Mouse (Mus musculus): ENCODE data around the gene Trp53bp2. TPM values are rescaled to one million over a fixed set of nuclear protein-coding genes. Genes with fewer than 3 reads are reported as not detected.

Trp53bp2 gene
- total and polyA plus RNA-seq, 2 experiments from 2014 or later: 11.2 to 20.8 TPM

GRCm38 (mm10) chr1:182381327-182381726, 27.6 kb upstream of the Trp53bp2 start:
- DNase-seq (ENCODE audit: low spot score): no peak
- ATAC-seq: no peak
- Histone ChIP-seq H3K9me3 (ENCODE audit: low read length) (no peaks in the 10 kb centered on the region), H3K9ac (replicated peaks; ENCODE audit: low read length) (no peak overlapping the region), H3K27me3 (ENCODE audit: insufficient read depth, low read length) (no peaks in the 10 kb centered on the region), H3K4me1 (ENCODE audit: insufficient read depth, low read length) (0 out of 2 replicates have a peak, but pooled peaks cover under 1% of the 10 kb centered on the region), H3K4me2 (ENCODE audit: low read depth, low read length) (no peak overlapping the region), H3K27ac (no peak overlapping the region), H3K4me3 (ENCODE audit: low read length) (no peak overlapping the region), H3K36me3 (ENCODE audit: insufficient read depth, low read length) (no peaks in the 10 kb centered on the region)
- 0 out of 2 replicates have a peak, but pooled peaks have one; percentile 15 for TF ChIP-seq CTCF (IDR thresholded peaks at IDR 0.05; ENCODE audit: low read depth)
- 88% methylated on average over 3 of the region's 3 CpGs for WGBS

GRCm38 (mm10) chr1:182383096-182383495, 25.9 kb upstream of the Trp53bp2 start:
- Histone ChIP-seq H3K4me1 (ENCODE audit: insufficient read depth, low read length) (no peaks in the 10 kb centered on the region), H3K9me3 (ENCODE audit: low read length) (no peaks in the 10 kb centered on the region), H3K4me3 (ENCODE audit: low read length) (no peak overlapping the region), H3K9ac (replicated peaks; ENCODE audit: low read length) (no peak overlapping the region), H3K36me3 (ENCODE audit: insufficient read depth, low read length) (no peaks in the 10 kb centered on the region), H3K4me2 (ENCODE audit: low read depth, low read length) (no peak overlapping the region), H3K27me3 (ENCODE audit: insufficient read depth, low read length) (no peaks in the 10 kb centered on the region), H3K27ac (no peak overlapping the region)
- no peak for DNase-seq (ENCODE audit: low spot score)
- ATAC-seq: no peak
- TF ChIP-seq CTCF (IDR thresholded peaks at IDR 0.05; ENCODE audit: low read depth): no peak
- 44% methylated on average over 9 of the region's 9 CpGs for WGBS

DNA sequence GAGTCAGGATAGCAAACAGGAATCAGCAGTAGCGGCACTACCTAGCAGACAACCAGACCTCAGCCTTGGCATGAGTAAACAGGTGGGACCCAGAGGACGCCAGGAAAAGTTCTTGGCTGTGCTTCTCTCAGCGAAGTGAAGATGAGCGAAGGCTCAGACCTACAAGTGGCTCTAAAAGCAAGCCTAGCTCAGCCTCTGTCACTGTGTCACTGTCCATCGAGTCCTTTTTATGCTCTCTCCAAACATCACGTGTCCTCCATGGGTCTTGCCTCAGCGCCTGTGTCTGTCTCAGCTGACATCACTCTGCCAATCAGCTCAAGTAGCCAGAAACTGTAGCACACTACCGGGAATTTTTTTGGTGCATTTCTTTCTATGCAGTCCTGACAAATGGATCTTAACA, 22.5 kb upstream of the Trp53bp2 start:
- Histone ChIP-seq H3K4me2 (ENCODE audit: low read depth, low read length) (no peak overlapping the region), H3K9me3 (ENCODE audit: low read length) (no peaks in the 10 kb centered on the region), H3K27ac (no peak overlapping the region), H3K27me3 (ENCODE audit: insufficient read depth, low read length) (no peaks in the 10 kb centered on the region), H3K4me3 (ENCODE audit: low read length) (no peak overlapping the region), H3K9ac (replicated peaks; ENCODE audit: low read length) (no peak overlapping the region), H3K4me1 (ENCODE audit: insufficient read depth, low read length) (no peaks in the 10 kb centered on the region; the same call in 1 of the 2 replicates), H3K36me3 (ENCODE audit: insufficient read depth, low read length) (no peaks in the 10 kb centered on the region)
- ATAC-seq: no peak
- 91% methylated on average over 8 of the region's 8 CpGs for WGBS
- no peak for DNase-seq (ENCODE audit: low spot score)
- TF ChIP-seq CTCF (IDR thresholded peaks at IDR 0.05; ENCODE audit: low read depth): no peak

- Histone ChIP-seq H3K27me3 (ENCODE audit: insufficient read depth, low read length) (no peaks in the 10 kb centered on the region), H3K4me2 (ENCODE audit: low read depth, low read length) (no peak overlapping the region), H3K4me1 (ENCODE audit: insufficient read depth, low read length) (no peaks in the 10 kb centered on the region; the same call in 1 of the 2 replicates), H3K36me3 (ENCODE audit: insufficient read depth, low read length) (no peaks in the 10 kb centered on the region), H3K9ac (replicated peaks; ENCODE audit: low read length) (no peak overlapping the region), H3K4me3 (ENCODE audit: low read length) (no peak overlapping the region), H3K27ac (no peak overlapping the region), H3K9me3 (ENCODE audit: low read length) (no peaks in the 10 kb centered on the region)
- WGBS: 35% methylated on average over 4 of the region's 4 CpGs
- DNase-seq (ENCODE audit: low spot score): no peak
- no peak for ATAC-seq
- no peak for TF ChIP-seq CTCF (IDR thresholded peaks at IDR 0.05; ENCODE audit: low read depth)
These were observed 20.2 kb upstream of the Trp53bp2 start for GRCm38 (mm10) chr1:182388729-182389128.

DNA sequence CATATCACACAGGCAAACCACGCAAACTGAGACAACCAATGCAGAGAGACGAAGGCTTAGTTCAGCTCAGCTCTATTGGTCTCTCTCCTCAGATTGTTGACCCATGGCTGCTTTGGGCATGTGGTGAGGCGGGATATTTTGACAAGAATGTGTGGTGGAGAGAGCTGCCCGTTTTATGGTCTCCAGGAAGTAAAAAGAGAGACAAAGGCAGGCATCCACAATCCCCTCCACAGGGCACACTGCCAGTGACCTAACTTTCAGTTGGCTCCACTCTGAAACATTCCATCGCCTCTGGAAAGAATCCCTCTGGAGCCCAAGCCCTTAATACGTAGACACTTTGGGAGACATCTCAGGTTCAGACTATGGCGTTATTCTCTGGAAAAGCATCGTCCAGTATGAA, 10.8 kb upstream of the Trp53bp2 start:
- no peaks in the 10 kb centered on the region for H3K4me1 ChIP-seq (ENCODE audit: insufficient read depth, low read length)
- TF ChIP-seq CTCF (IDR thresholded peaks at IDR 0.05; ENCODE audit: low read depth): no peak

DNA sequence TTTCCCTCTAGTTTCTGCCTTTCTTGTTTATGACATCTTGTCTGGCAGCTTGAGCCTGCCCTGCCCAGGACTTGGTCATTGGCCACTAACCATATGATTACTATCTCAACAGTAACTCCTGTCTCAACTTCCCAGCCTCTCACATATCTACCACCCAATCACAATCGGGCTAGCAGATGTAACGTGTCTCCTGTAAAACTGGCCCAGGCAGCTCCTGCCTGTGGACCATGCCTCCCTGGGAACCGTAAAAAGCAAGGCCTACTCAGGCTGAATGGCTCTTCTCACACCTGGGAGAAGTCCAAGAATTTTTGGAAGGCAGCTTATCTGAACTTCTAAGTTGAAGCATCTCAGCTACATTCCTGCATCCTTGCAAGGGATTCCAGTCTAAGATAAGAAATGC, 10.2 kb upstream of the Trp53bp2 start:
- 72% methylated on average over 3 of the region's 3 CpGs for WGBS
- no peak for DNase-seq (ENCODE audit: low spot score)

More for the DNA sequence above, 10.8 kb upstream of the Trp53bp2 start:
- Histone ChIP-seq H3K9ac (replicated peaks; ENCODE audit: low read length) (no peak overlapping the region), H3K27ac (no peak overlapping the region), H3K27me3 (ENCODE audit: insufficient read depth, low read length) (no peaks in the 10 kb centered on the region), H3K4me2 (ENCODE audit: low read depth, low read length) (no peak overlapping the region), H3K9me3 (ENCODE audit: low read length) (no peaks in the 10 kb centered on the region), H3K36me3 (ENCODE audit: insufficient read depth, low read length) (no peaks in the 10 kb centered on the region), H3K4me3 (ENCODE audit: low read length) (no peak overlapping the region)
- DNase-seq (ENCODE audit: low spot score): peak; percentile 59
- WGBS: 42% methylated on average over 8 of the region's 8 CpGs
- peak; percentile 80 for ATAC-seq

GRCm38 (mm10) chr1:182399205-182399604, 9.8 kb upstream of the Trp53bp2 start:
- no peak overlapping the region for H3K27ac ChIP-seq
- TF ChIP-seq CTCF (IDR thresholded peaks at IDR 0.05; ENCODE audit: low read depth): no peak
- no peak overlapping the region for H3K4me2 ChIP-seq (ENCODE audit: low read depth, low read length)
- no peak overlapping the region for H3K9ac ChIP-seq (replicated peaks; ENCODE audit: low read length)
- ATAC-seq (no peak), DNase-seq (ENCODE audit: low spot score) (no peak)
- WGBS: 94% methylated on average over 2 of the region's 2 CpGs
- H3K9me3 ChIP-seq (ENCODE audit: low read length): no peaks in the 10 kb centered on the region
- no peaks in the 10 kb centered on the region for H3K27me3 ChIP-seq (ENCODE audit: insufficient read depth, low read length)
- no peak overlapping the region for H3K4me3 ChIP-seq (ENCODE audit: low read length)
- H3K36me3 ChIP-seq (ENCODE audit: insufficient read depth, low read length): no peaks in the 10 kb centered on the region
- H3K4me1 ChIP-seq (ENCODE audit: insufficient read depth, low read length): no peaks in the 10 kb centered on the region

More for the DNA sequence above, 10.2 kb upstream of the Trp53bp2 start:
- H3K9ac ChIP-seq (replicated peaks; ENCODE audit: low read length): no peak overlapping the region
- no peaks in the 10 kb centered on the region for H3K4me1 ChIP-seq (ENCODE audit: insufficient read depth, low read length)
- H3K9me3 ChIP-seq (ENCODE audit: low read length): no peaks in the 10 kb centered on the region
- no peak for TF ChIP-seq CTCF (IDR thresholded peaks at IDR 0.05; ENCODE audit: low read depth)
- H3K4me3 ChIP-seq (ENCODE audit: low read length): no peak overlapping the region
- no peak overlapping the region for H3K27ac ChIP-seq
- no peak for ATAC-seq
- no peaks in the 10 kb centered on the region for H3K36me3 ChIP-seq (ENCODE audit: insufficient read depth, low read length)
- no peak overlapping the region for H3K4me2 ChIP-seq (ENCODE audit: low read depth, low read length)
- no peaks in the 10 kb centered on the region for H3K27me3 ChIP-seq (ENCODE audit: insufficient read depth, low read length)

Measured in hindbrain, postnatal 0 days (tissue).